8 mouse cellular contexts compared by ENCODE assay signal in the genomic region with DNA sequence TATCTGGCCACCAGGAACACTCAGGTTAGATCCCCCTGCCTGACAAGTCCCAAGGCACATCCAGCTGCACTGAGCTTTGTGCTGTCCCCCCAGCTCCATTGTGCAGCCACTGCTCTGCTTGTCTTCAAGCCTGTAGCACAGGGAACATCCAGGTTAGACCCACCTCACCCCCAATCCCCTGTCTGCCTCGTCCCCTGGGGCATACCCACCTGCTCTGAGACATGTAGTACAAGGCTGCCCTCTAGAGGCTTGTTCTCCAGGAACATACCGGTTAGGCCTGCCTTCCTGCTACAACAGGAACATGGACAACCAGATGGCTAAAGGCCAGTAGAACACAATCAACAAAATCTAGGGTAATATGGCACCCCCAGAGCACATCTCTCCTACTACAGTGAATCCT.
DNase-seq lines count a peak whose midpoint lies in the region; ATAC-seq and TF ChIP-seq lines count a peak whose summit lies in the region.

No protein-coding gene starts in this region.

- peak; percentile 71 for TF ChIP-seq CTCF in Patski (IDR thresholded peaks at IDR 0.05)

- ATAC-seq in Patski = no peak
- 0 out of 2 replicates have a peak, but pooled peaks have one; percentile 17 for ATAC-seq in forebrain, embryonic 12.5 days (ENCODE audit: low FRiP score)

- no peak overlapping the region for H3K9ac ChIP-seq in forebrain, embryonic 12.5 days

- H3K27ac ChIP-seq in forebrain, embryonic 12.5 days = no peak overlapping the region

- no peaks in the 10 kb centered on the region for H3K9me3 ChIP-seq in forebrain, embryonic 12.5 days

- no peaks in the 10 kb centered on the region for H3K27me3 ChIP-seq in Patski
- H3K27me3 ChIP-seq in forebrain, embryonic 12.5 days = no peaks in the 10 kb centered on the region

- peak; percentile 16 to 32 for DNase-seq in heart, adult 18-20 months
- DNase-seq in heart, postnatal 25 days (ENCODE audit: low spot score) = no peak
- DNase-seq in 3134 (ENCODE audit: extremely low read depth, insufficient read length, low spot score) (peak; percentile 21), Patski (ENCODE audit: low read depth, low spot score) (no peak)
- DNase-seq in left cerebral cortex, postnatal 25 days (ENCODE audit: low spot score in 2 of 2) = peak; percentile 27 to 40
- DNase-seq in retina, embryonic 14.5 days (ENCODE audit: low spot score) = peak; percentile 66
- DNase-seq in gastrocnemius, postnatal 14 days = no peak

- POLR2A ChIA-PET in Patski (lab: Charles Lee) = no interaction called here

- 5% methylated on average over 2 of the region's 2 CpGs for WGBS in forebrain, embryonic 12.5 days

- intact Hi-C loops in heart, postnatal 25 days (cut with DNase I) = no loop called here
- intact Hi-C loops in left cerebral cortex, postnatal 25 days (cut with DNase I) = loop anchor here (10.0 kb wide), 1 partner anchor 994 kb away; a partner anchor contains a TSS
- intact Hi-C loops in gastrocnemius, postnatal 14 days (cut with DNase I; ENCODE audit: low total_unique reads) = loop anchor here (10.0 kb wide), 1 partner anchor 346 kb away; no protein-coding TSS in a partner anchor

- H3K4me1 ChIP-seq in forebrain, embryonic 12.5 days = no peaks in the 10 kb centered on the region

- H3K4me2 ChIP-seq in forebrain, embryonic 12.5 days = no peak overlapping the region

- H3K4me3 ChIP-seq in forebrain, embryonic 12.5 days (replicated peaks) = no peak overlapping the region

- H3K36me3 ChIP-seq in forebrain, embryonic 12.5 days (replicated peaks) = no peaks in the 10 kb centered on the region

- CTCF ChIA-PET in Patski (lab: Charles Lee) = no interaction called here

- in situ Hi-C loops in Patski (cut with MboI; ENCODE audit: low pct_unique_long_range_greater_than_20kb) = no loop called here

Comparison
In these comparisons a context has a peak if more than half of its experiments do, and no peak if none do; other contexts are left out.
1. DNase-seq: peak in heart, adult 18-20 months (2 of 2), 3134 (single experiment), left cerebral cortex, postnatal 25 days (2 of 2) and retina, embryonic 14.5 days (single experiment); none in heart, postnatal 25 days (single experiment), Patski (single experiment) and gastrocnemius, postnatal 14 days (single experiment).